Mouse (Mus musculus) cerebellum, postnatal 4 days (tissue): ENCODE results near the gene Gpr149.
A peak's percentile ranks its signal among the peaks of the same experiment; 100 is the strongest.

Experiments used
- DNase-seq, 2 experiments: peaks; one replicate each; pipeline ENCODE4 v3.0.0; 2022; ENCODE audit warnings: low spot score in 2 of 2, mixed read lengths in 1 of 2

The Gpr149 gene

DNA sequence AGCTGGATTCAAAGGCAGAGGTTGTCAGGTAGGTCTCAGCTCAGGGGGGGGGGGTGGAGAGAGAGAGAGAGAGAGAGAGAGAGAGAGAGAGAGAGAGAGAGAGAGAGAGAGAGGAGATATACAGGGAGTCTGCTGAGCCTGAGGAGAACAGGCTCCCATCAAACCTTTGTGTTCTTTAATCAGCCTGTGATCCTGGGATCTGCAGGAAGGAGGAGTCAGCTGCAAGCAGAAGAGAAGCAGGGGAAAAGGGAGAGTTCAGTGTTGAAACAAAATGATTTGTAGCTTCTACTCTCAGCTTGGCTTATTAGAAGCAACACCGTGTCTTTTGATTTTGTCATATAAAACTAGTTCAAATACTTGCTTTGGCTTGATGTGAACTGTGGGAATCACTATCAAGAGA is at the start of gene Gpr149:
TSS of gene Gpr149 (minus strand) at position 168 of the 400 bp plus-strand sequence.
- DNase-seq = no peak

DNA sequence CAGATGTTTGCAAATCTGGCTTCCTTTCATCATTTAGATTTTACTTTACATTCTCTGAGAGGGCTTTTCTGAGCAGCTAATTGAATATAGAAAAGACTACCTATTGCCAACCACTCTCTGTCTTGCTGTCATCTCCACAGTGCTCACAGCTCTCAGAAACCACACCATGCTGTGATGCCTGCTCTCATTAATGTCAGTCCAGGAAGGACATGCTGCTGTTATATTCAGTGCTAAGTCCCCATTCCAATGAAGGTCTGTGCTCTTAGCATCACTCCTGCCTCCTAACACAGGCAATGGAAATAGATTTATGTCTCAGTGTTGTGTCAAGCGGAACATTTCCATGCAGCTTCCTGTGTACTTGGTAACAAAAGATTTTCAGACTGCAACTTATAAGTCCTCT is 45.6 kb upstream of the Gpr149 start:
- DNase-seq = no peak

DNA sequence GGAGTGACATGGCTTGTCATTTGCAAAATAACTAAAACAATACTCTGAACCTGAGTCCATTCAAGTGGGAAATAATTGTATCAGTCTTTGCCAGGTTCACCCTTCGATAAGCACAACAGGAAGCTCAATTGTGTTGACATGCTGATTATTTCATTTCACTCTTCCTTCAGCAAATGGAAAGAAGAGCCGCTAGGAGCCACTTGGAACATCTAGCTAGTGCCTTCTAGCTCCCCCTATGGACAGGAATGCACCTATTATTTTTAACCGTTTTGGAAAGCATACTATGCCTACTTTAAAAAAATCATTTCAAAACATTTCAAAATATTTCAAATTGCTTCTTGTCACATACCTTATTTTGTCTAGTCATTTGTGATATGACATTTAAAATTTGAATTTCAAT is 5.9 kb upstream of the Gpr149 start:
- DNase-seq = no peak

DNA sequence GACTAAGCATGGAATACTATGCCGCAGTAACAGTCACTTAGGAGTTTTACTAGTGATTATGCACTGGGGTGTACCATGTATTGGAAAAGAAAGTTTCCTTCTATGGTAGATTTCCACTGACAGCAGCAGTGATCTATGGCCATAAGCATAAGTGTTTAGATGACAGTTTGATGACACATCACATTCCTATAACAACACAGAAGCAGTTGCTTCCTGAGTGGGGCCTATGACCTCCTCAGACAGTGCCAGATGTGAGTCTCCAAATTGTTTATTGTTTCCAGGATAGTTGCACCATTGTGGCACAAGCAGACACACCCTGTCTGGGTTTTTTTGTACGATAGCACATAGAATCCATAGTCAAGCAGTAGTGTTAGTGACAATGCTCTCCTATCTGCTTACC is 991 bp upstream of the Gpr149 start:
- no peak for DNase-seq

DNA sequence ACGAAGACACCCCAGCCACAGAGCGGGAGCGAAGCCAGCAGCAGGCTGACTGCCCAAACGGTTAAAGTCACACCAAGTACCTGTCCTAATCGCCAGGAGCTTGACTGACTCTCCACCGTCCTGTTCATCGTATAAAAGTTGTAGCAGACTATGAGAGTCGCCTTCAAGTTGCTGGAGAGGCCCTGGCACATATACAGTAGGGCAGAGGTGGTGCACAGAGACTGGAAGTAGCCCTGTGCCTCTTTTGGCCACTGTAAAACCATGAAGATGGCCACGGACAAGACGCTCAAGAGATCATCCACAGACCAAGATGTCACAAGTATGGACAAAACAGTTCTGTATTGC is 921 bp downstream of the Gpr149 start:
- DNase-seq = no peak

DNA sequence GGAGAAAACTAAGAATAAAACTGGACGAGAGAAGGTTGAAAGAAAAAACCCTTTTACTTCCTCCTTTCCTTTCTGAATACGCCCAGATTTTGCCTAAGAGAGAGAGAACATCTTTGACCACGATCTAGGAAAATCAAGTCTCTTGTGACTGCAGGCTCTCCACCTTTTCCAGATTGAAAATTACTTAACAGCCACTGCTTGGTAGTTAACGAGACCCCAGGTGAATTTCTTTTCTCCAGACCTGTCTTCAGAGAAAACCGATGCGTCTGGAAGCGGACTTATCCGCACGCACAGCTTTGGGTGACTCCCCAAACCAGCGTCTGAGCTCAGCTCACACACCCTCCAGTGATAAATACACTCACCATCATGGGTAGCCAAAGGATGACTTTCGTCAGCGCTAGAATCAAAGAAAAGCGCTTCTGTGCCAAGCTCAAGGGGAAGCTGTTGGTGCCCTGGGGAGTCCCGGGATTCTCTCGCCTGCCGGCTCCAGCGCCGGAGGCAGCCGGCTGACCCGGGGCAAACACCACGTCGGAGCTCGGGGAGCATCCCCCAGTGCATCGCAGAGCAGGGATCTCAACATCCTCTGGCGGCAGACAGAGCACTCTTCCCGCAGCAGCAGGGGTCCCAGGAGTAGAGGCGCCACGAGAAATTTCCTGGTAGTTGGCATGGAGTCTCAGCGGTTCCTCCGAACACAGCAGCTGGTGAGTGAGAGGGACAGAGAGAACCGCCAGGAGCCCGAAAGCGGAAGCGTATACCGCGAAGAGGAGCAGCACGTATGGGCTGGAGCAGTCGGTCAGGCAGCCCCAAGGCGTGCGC is 1.5 kb downstream of the Gpr149 start:
- peak; percentile 22 to 34 for DNase-seq

DNA sequence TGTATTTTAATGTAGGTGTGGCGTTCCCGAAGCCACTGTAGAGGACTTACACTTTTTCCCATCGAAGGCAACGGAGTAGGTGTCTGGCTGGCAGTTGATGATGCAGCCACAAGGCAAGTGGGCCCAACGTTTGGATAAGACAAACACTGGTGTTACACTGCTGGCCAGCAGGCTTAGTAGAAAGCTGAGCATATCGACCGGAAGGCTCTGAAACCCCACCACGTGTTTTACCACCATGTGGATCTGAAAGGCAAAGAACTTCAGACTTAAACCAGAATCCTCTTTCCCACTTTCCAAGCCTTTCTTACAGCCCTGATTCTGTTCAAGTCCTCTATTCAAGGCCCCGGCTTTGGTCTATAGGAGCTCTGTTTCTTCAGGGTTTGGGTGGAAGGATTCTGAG is 2.5 kb downstream of the Gpr149 start:
- DNase-seq = no peak

DNA sequence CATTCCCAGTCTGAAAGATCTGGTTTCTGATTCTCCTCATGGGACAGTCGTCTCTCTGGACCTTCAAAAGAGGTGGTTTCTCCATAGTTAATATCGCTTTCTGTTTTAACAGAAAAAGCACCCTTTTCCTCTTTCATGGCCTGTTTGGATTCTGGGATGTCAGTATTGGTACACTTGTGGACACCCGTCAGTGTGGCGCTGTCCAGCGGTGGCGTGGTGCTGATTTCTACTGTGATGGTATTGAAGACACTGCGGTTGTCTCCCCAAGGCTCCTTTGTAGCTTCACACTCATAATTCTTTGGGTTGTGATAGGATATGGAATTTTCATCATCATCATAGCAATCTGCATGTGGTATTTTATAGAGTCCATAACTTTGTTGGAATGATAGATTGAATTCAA is 10.1 kb downstream of the Gpr149 start:
- DNase-seq = no peak

DNA sequence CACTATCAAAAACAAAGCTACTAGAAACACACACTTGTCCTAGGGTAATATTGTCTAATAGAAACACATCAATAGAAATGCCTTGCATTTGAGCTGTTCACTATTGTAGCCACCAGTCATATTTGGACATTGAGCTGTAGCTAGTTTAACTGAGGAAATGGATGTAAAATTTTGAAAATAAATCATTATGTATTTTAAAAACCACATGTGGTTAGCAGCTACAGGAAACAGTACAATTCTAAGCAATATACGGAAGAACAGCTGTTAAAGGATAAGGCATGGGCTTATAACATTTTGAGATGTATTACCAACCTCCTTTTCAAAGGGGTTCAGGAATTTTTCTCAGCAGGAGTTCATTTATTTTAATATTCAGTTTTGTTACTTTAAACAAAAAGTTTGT is 19.9 kb downstream of the Gpr149 start:
- DNase-seq = no peak

DNA sequence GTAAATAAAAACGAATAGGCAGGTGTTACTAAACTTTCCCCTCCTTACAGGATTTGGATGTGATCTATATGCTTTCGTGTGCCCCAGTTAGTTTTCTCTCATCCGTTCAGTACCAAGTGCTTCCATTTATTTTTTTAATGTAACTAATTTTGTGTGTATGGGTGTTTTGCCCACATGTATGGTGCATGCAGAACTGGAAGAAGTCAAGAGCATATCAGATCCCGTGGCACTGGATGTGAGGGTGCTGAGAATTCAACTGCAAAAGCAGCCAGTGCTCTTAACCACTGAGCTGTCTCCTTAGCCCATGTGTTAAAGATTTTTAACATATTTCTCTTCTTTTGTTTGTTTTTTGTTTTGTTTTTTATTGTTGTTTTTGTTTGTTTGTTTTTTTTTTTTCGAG is 77.3 kb downstream of the Gpr149 start:
- DNase-seq = no peak

DNA sequence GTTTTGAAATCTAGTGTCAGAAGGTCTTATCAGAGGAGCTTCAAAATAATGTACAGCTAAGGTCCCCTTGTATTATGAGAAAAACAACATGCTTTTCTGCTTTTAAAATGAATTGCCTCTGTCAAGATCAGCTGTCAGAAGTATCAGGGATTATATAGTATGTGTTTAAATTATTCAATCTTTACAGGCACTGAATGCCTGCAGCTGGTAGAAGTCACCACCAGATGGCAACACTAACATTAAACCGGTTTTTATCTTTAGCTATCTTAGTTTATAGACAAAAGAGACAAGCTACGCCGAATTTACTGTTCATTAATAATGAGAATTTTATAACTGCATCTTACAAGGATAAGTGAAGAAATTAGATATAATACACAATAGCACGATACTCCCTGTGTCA is 77.8 kb downstream of the Gpr149 start:
- no peak for DNase-seq

DNA sequence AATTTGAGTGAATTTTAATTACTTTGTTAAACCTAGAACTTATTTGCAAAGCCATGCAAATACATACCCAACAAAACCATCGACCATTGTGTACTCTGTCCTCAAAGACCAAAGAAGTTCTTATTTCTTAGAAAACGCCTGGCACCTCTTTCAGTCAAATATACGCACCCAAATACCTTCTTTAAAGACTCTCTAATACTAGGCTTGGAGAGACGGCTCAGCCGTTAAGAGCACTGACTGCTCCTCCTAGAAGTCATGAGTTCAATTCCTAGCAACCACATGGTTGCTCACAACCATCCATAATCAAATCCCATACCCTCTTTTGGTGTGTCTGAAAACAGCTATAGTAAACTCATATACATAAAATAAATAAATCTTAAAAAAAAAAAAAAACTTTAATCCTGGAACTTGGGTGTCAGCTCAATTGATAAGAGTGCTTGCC is 97.7 kb downstream of the Gpr149 start:
- no peak for DNase-seq

DNA sequence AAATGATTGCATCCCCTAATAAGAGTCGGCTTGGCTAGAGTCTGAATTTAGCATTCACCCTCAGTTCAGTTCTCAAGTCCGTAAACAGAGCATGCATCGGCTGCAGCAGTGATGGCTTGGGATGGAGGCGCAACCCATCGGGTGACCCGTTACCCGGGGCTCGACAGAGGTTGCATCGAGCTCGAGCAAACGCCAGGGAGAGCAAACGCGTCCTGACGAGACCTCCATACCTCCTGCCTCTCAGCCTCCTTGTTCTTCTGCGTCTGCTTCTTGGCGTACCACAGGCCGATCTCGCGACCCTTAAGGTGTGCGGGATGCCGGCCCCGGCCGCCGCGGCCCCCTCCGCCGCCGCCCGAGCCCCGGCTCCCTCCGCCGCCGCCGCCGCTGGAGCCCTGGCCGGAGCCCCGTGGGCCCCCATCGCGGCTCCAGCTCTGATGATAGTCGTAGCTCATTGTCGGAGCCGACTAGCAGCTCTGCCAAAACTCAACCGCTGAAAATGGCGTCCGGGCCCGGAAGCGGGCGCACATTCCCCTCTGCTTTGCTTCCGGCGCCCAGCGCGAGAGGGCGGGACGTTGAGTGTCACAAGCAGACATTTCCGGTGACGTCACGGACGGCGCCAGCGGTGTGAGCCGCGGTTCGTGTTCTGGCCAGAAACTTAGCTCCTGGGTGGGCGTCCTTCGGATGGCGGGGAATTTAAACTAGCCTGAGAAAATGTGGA is 98.3 kb downstream of the Gpr149 start, which contains the start of gene Dhx36:
TSS of gene Dhx36 (minus strand) at position 517 of the 718 bp plus-strand sequence.
- peak; percentile 91 to 96 for DNase-seq

DNA sequence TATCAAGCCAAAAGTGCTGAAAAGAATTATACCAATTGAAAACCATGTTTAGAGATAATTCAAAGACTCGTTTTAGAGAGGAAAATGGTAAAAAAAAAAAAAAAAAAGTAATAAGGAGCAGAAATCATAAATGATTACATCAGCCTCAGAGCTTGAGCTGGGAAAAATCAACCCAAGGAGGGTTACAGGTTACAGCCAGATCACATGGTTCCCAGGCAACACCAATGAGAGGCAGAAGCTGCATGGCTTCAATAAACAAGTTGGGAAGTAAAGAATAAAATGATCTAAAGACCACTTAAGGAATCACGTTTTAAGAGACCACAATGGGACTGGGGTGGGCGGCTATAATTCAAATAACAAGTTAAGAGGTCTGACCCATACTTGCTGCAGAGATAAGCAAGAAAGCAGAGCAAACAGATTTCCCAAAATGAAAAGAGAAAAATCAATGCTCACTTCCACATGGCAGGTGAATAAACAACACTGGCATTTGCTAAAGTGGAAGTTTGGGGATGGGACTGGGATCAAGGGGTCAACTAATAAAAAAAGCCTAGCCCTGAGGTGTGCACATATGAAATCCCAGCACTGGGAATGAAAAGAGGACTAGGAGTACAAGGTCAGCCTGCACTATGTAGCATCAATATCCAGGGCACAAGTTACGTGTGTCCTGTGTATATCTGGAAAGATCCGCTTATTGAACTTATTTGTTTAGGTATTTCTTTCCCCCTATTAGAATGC is 99.6 kb downstream of the Gpr149 start:
- no peak for DNase-seq

DNA sequence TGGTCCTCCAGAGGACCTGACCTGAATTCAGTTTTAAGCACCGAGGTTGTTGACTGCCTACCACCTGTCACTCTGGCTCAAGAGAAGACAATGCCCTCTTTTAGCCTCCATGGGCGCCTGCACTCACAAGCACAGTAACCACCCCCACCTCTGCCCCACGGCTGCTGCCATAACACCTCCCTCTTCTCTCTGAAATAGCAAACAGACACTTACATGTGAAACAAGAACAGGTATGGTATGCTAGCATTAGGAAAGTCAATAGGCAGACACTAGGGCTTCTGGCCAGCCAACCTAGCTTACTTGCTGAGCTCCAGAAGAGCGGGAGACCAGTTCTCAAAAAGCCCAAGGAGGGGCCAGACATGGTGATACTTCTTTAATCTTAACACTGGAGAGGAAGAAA is 105.6 kb downstream of the Gpr149 start:
- no peak for DNase-seq

DNA sequence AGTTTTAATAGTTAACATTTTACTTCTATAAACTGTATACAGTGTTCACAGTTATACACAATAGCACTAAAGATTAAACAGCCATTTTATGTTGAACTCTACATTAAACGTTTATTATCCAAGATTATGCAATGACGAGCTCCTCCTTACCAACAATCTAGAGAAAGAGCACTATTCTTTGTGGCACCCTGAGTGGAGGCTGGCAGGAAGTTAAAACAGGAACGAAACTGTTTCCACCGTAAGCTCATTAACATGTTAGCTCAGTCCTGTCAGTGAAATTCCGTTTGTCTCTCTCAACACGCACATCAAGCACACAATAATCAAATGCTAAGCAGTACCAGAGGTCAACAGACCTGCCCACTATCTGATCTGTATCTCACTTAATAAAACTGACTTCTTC is 112.4 kb downstream of the Gpr149 start:
- DNase-seq = no peak

DNA sequence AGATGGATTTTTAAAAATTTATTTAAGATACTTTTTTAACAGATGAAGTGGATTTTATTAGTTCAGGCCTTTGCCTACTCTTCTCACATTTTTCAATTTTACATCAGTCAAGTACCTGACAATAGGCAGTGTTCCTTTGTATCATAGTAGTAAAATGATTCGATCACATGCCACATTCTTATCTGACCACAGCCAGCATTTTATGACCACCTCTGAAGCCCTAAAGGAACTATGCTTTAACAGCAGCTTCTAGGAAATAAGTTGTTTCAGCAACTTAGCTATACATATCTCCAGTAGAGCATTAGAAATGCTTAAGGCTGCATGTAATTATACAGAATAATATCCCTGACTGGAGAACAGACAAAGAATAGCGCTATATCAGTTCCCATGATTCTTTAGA is 120.6 kb downstream of the Gpr149 start:
- no peak for DNase-seq
